Mouse (Mus musculus) forebrain, postnatal 0 days (tissue): ENCODE data around the gene Ptprd. TPM values are rescaled to one million over a fixed set of nuclear protein-coding genes. Genes with fewer than 3 reads are reported as not detected.

Experiments
- ATAC-seq: fragments of 200-750 bp; cut with Nextera tagmentation; 2 replicates; pipeline ENCODE4 v1.8.0; 2017; ENCODE audit warnings: mild to moderate bottlenecking, moderate library complexity
- DNase-seq: peaks from one replicate; pipeline ENCODE4 v3.0.0-alpha.2; 2015
- H3K27ac ChIP-seq: fragments of 300-500 bp; sonication (generic); 2 replicates; pipeline ENCODE4 v1.5.1; 2014; ENCODE audit warnings: low read depth, mild to moderate bottlenecking, antibody characterized with exemption, low read length, moderate library complexity, mixed read lengths
- H3K27me3 ChIP-seq: fragments of 300-500 bp; sonication (generic); 2 replicates; pipeline ENCODE4 v1.6.1; 2014; ENCODE audit warnings: mild to moderate bottlenecking, low read length, mixed read lengths; ENCODE audit not compliant: insufficient read depth
- H3K36me3 ChIP-seq: fragments of 300-500 bp; sonication (generic); 2 replicates; pipeline ENCODE4 v1.6.1; 2014; ENCODE audit warnings: mild to moderate bottlenecking, moderate library complexity; ENCODE audit not compliant: insufficient read depth
- H3K4me1 ChIP-seq: fragments of 300-500 bp; sonication (generic); 2 replicates; pipeline ENCODE4 v1.6.1; 2014; ENCODE audit warnings: antibody characterized with exemption; ENCODE audit not compliant: insufficient read depth
- H3K4me2 ChIP-seq: fragments of 300-500 bp; sonication (generic); 2 replicates; pipeline ENCODE4 v1.6.1; 2014; ENCODE audit warnings: low read depth, mild to moderate bottlenecking, moderate library complexity
- H3K4me3 ChIP-seq: fragments of 300-500 bp; sonication (generic); 2 replicates; pipeline ENCODE4 v1.5.1; 2014; ENCODE audit warnings: low read depth, low read length, mixed read lengths
- H3K9ac ChIP-seq: fragments of 300-500 bp; sonication (generic); 2 replicates; pipeline ENCODE4 v1.6.1; 2014; ENCODE audit warnings: mild to moderate bottlenecking
- H3K9me3 ChIP-seq: fragments of 300-500 bp; sonication (generic); 2 replicates; pipeline ENCODE4 v1.6.1; 2016; ENCODE audit warnings: low read length
- CTCF ChIP-seq: sonication (generic); IDR thresholded peaks from 2 replicates; pipeline ENCODE4 v1.5.1; 2016; ENCODE audit warnings: antibody characterized with exemption, control low read depth, low read depth
- WGBS: fragments of 180-500 bp; shearing (Covaris S2); extraction: QIAGEN DNeasy Blood & Tissue Kit; methylation state at CpG from one replicate; pipeline ENCODE4 v1.1.7; 2014; 5-methylcytosine and 5-hydroxymethylcytosine counted together
- polyA plus RNA-seq: library from polyadenylated mRNA; unstranded; fragments of >200 nt; fragmentation: Nextera tagmentation; extraction: Ambion mirVana; gene quantifications from 2 replicates; pipeline ENCODE4 v1.2.1, GENCODE M21; 2015
- total RNA-seq: library from RNA; depleted of rRNA; stranded (reverse); fragments of >200 nt; gene quantifications from 2 replicates; pipeline ENCODE4 v1.2.3, GENCODE M21; 2014

The Ptprd gene
- total and polyA plus RNA-seq, 2 experiments from 2014 or later = 58.3 to 120 TPM

DNA sequence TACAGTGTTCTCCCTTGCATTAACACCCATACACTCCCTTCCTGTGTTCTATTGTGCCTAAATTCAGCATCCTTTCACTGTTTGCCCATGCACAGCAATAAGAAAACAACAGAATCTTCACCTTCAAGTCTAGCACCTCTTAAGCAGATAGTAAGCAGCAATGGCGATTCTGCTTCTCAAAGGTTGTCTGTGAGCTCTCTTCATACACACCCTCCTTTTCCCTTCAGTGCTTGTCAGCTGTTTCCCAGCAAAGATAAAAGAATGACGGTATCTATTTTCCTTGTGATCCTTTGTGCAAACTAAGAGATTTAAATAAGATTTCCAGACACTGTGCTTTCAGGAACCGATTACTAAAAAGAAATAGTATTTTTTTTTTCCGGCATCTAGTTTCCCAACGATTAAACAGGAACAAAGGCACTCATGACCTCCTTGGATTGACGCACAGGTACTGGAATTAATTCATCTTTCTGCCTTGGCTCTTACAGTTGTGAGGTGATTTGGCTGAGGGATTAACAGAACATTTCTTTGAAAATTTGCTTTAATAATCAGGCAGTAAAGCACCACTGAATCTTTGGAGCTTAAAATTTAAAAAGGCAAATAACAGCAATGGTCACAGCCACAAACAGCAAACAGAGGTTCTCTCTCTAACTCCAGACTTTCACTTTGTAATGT is 1161.1 kb downstream of the Ptprd start:
- Histone ChIP-seq H3K27me3 (no peaks in the 10 kb centered on the region), H3K9me3 (no peaks in the 10 kb centered on the region), H3K9ac (no peak overlapping the region), H3K4me1 (no peaks in the 10 kb centered on the region), H3K4me2 (no peak overlapping the region), H3K36me3 (no peaks in the 10 kb centered on the region), H3K4me3 (no peak overlapping the region), H3K27ac (no peak overlapping the region)
- no peak for TF ChIP-seq CTCF
- 16% methylated on average over 6 of the region's 6 CpGs for WGBS
- peak; percentile 8 for DNase-seq
- peak; percentile 61; the same call in 1 of the 2 replicates for ATAC-seq

DNA sequence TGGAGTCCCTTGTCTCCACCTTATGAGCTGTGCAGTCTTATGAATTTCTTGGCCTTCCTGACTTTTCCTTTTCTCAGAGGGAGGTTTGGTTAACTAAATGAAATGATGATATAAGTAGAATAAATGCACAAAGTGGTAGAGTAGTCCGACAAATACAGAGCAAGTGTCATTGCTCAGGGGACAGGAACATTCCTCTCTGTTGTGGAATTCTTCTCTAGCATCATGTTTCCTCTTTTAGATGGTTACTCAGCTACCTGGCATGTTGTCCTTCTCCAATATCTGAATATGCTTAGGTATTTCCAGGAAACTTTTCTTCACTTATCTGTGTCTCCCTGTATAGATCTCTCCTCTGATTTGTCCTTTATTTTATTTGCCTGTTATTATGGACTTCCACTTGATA is 1207.3 kb downstream of the Ptprd start:
- Histone ChIP-seq H3K9ac (no peak overlapping the region), H3K9me3 (no peaks in the 10 kb centered on the region), H3K27ac (no peak overlapping the region), H3K4me3 (no peak overlapping the region), H3K4me1 (no peaks in the 10 kb centered on the region), H3K27me3 (no peaks in the 10 kb centered on the region), H3K36me3 (no peaks in the 10 kb centered on the region), H3K4me2 (no peak overlapping the region)
- no peak for DNase-seq
- 87% methylated on average over 1 of the region's 1 CpGs for WGBS
- no peak for TF ChIP-seq CTCF
- ATAC-seq = no peak

DNA sequence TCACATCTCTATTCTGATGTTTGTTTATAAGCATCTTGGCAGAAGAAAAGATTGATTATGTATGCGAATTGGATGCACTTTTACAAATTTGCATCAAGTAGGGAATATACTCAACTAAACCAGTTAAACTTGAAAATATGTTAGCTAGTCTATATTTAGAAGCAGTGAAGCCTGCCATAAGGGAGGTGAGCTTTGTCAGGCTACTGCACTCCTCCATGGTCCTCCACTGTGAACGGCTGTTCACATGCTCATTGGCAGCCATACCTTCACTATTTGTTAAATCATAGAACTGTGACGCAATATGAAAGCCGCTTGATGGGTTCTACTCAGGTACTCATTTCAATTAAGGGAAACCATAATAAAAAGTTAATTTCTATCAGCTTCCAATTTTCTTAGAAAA is 1215.6 kb downstream of the Ptprd start:
- Histone ChIP-seq H3K9me3 (no peaks in the 10 kb centered on the region), H3K4me3 (no peak overlapping the region), H3K4me1 (no peaks in the 10 kb centered on the region), H3K27me3 (no peaks in the 10 kb centered on the region), H3K36me3 (no peaks in the 10 kb centered on the region), H3K27ac (no peak overlapping the region), H3K4me2 (no peak overlapping the region), H3K9ac (no peak overlapping the region)
- no peak for TF ChIP-seq CTCF
- DNase-seq (peak; percentile 6), ATAC-seq (peak; percentile 45; the same call in 1 of the 2 replicates)
- WGBS = 74% methylated on average over 4 of the region's 4 CpGs

DNA sequence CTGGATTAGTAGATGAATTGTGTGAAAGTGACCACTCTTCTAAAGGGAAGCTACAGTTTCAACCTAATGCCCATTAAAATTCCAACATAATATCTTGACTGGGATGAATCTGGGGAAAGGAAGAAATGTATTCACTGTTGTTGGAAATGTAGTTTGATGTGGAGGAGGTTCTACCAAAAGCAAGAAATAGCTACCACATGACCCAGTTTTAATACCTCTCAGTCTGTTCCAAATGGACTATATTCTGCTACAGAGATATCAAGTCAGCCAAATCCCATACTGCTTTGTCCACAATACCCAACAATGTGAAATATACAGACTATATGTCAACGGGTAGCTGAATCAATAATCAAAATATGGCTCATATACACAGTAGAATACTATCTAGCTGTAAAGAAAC is 1221.8 kb downstream of the Ptprd start:
- no peaks in the 10 kb centered on the region for H3K4me1 ChIP-seq
- no peak for ATAC-seq
- no peak overlapping the region for H3K9ac ChIP-seq
- no peak for TF ChIP-seq CTCF
- no peak overlapping the region for H3K4me3 ChIP-seq
- H3K27ac ChIP-seq = no peak overlapping the region
- H3K9me3 ChIP-seq = no peaks in the 10 kb centered on the region
- H3K27me3 ChIP-seq = no peaks in the 10 kb centered on the region
- H3K4me2 ChIP-seq = no peak overlapping the region
- 93% methylated on average over 1 of the region's 1 CpGs for WGBS
- no peaks in the 10 kb centered on the region for H3K36me3 ChIP-seq
- no peak for DNase-seq

DNA sequence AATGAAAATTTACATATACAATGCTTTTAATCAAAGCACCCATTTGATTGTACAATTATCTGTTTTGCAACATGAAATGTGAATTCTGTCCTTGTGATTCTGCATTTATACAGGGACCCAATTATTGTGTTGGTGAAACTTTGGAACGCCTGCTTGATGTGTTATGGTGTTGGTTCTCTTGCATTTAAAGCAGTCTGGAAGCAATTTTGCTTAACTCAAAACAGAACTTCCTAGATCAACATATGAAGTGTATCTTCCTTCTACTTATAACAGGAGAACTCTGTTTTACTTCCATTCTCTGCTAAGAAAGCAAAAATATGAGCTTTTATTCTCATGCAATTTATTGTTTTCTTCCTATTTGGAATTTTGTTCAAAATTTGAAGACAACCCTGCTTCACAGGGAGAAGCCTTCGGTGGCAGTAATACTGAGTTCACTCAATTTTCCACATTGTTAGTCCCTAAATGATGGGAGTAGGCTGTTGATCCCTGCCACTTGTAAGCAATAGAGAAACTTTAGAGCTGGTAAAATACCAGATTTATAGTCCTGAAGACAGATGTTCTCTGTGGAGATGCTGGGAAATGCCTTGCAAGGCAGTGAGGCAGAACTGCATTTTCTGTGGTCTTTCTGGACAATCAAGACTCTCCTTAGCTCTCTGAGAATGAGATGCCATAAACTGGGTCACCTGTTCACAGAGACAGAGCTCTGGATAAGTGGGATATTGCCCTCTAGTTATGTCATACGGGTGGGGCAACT is 1234.5 kb downstream of the Ptprd start:
- H3K27ac ChIP-seq = no peak overlapping the region
- no peak overlapping the region for H3K4me3 ChIP-seq
- H3K4me2 ChIP-seq = no peak overlapping the region
- WGBS = 80% methylated on average over 3 of the region's 3 CpGs
- no peaks in the 10 kb centered on the region for H3K9me3 ChIP-seq
- no peaks in the 10 kb centered on the region for H3K36me3 ChIP-seq
- no peaks in the 10 kb centered on the region for H3K4me1 ChIP-seq
- no peak for ATAC-seq
- TF ChIP-seq CTCF = no peak
- DNase-seq = no peak
- no peaks in the 10 kb centered on the region for H3K27me3 ChIP-seq
- H3K9ac ChIP-seq = no peak overlapping the region

DNA sequence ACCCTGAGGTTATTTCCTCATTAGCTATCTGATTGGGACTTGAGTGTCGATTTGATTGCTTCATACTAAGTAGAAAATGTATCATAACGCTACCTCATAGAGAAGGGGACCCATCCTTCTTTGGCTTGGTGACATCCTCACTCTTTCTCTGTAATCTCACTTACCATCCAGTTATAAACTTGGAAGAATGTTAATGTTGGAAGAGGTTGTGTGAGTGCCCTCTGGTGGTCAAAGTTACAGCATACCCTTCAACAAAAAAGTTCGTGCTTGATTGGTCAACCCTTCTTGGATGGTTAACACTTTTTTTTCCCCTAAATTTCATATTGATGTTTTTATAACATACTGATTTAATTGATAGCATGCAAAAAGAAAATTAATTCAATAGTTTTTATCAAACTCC is 1263.5 kb downstream of the Ptprd start:
- peak; percentile 55 for TF ChIP-seq CTCF
- Histone ChIP-seq H3K4me1 (no peaks in the 10 kb centered on the region), H3K4me3 (no peak overlapping the region), H3K9me3 (no peaks in the 10 kb centered on the region), H3K4me2 (no peak overlapping the region), H3K27ac (no peak overlapping the region), H3K9ac (no peak overlapping the region), H3K27me3 (no peaks in the 10 kb centered on the region), H3K36me3 (no peaks in the 10 kb centered on the region)
- peak; percentile 48 for DNase-seq
- no peak for ATAC-seq
- WGBS = 56% methylated on average over 3 of the region's 3 CpGs
